Mouse (Mus musculus): ENCODE results near the gene Atp8b4. TPM values are rescaled to one million over a fixed set of nuclear protein-coding genes. Genes with fewer than 3 reads are reported as not detected.

Gene Atp8b4
- polyA plus RNA-seq, 1 experiment from 2014 or later: 0.12 TPM

GRCm38 (mm10) chr2:126420901-126421300 is 79.6 kb downstream of the Atp8b4 start:
- 95% methylated on average over 2 of the region's 2 CpGs for WGBS
- H3K27me3 ChIP-seq: no peaks in the 10 kb centered on the region
- no peaks in the 10 kb centered on the region for H3K4me1 ChIP-seq (replicated peaks)
- H3K9ac ChIP-seq: no peak overlapping the region
- no peaks in the 10 kb centered on the region for H3K9me3 ChIP-seq
- no peak overlapping the region for H3K4me2 ChIP-seq
- no peak overlapping the region for H3K27ac ChIP-seq (replicated peaks)
- no peak for ATAC-seq (ENCODE audit: low FRiP score, low read depth)
- no peak overlapping the region for H3K4me3 ChIP-seq
- no peaks in the 10 kb centered on the region for H3K36me3 ChIP-seq

- Histone ChIP-seq H3K9me3 (no peaks in the 10 kb centered on the region), H3K4me1 (replicated peaks) (no peaks in the 10 kb centered on the region), H3K27me3 (no peaks in the 10 kb centered on the region), H3K4me3 (no peak overlapping the region), H3K4me2 (no peak overlapping the region), H3K36me3 (no peaks in the 10 kb centered on the region), H3K9ac (no peak overlapping the region), H3K27ac (replicated peaks) (no peak overlapping the region)
- ATAC-seq (ENCODE audit: low FRiP score, low read depth): no peak
- WGBS: 95% methylated on average over 3 of the region's 3 CpGs
Measured at GRCm38 (mm10) chr2:126418916-126419315, 81.6 kb downstream of the Atp8b4 start.

GRCm38 (mm10) chr2:126416772-126417171 is 83.7 kb downstream of the Atp8b4 start:
- ATAC-seq (ENCODE audit: low FRiP score, low read depth): no peak
- Histone ChIP-seq H3K27ac (replicated peaks) (no peak overlapping the region), H3K4me3 (no peak overlapping the region), H3K9ac (no peak overlapping the region), H3K36me3 (no peaks in the 10 kb centered on the region), H3K4me2 (no peak overlapping the region), H3K4me1 (replicated peaks) (no peaks in the 10 kb centered on the region), H3K9me3 (no peaks in the 10 kb centered on the region), H3K27me3 (no peaks in the 10 kb centered on the region)
- 81% methylated on average over 2 of the region's 2 CpGs for WGBS

GRCm38 (mm10) chr2:126415981-126416380 is 84.5 kb downstream of the Atp8b4 start:
- ATAC-seq (ENCODE audit: low FRiP score, low read depth): no peak
- Histone ChIP-seq H3K36me3 (no peaks in the 10 kb centered on the region), H3K4me3 (no peak overlapping the region), H3K9ac (no peak overlapping the region), H3K9me3 (no peaks in the 10 kb centered on the region), H3K4me1 (replicated peaks) (no peaks in the 10 kb centered on the region), H3K27ac (replicated peaks) (no peak overlapping the region), H3K4me2 (no peak overlapping the region), H3K27me3 (no peaks in the 10 kb centered on the region)
- WGBS: 88% methylated on average over 4 of the region's 4 CpGs

- Histone ChIP-seq H3K4me2 (no peak overlapping the region), H3K9me3 (no peaks in the 10 kb centered on the region), H3K4me1 (replicated peaks) (no peaks in the 10 kb centered on the region), H3K9ac (no peak overlapping the region), H3K27ac (replicated peaks) (no peak overlapping the region), H3K27me3 (no peaks in the 10 kb centered on the region), H3K36me3 (no peaks in the 10 kb centered on the region), H3K4me3 (no peak overlapping the region)
- ATAC-seq (ENCODE audit: low FRiP score, low read depth): no peak
Measured at GRCm38 (mm10) chr2:126412759-126413158, 87.7 kb downstream of the Atp8b4 start.

DNA sequence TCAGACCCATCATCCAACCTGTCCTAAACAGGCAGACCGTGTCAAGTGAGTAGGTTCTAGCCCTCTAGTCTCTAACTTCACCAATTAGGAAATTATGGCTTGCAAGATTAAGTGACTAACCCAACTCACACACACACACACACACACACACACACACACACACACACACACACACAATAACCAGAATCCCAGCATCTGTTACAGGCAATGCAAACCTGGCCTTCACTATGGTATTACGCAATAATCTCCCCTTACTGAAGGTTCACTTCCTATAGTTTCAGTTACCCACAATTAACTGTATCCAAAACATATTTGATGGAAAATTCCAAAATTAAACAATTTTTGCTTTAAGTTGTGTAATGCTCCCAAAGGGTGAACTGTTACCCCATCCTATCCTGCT is 101.0 kb downstream of the Atp8b4 start:
- H3K36me3 ChIP-seq: no peaks in the 10 kb centered on the region

GRCm38 (mm10) chr2:126399017-126399416 is 101.5 kb downstream of the Atp8b4 start:
- H3K27ac ChIP-seq (replicated peaks): no peak overlapping the region

More for the DNA sequence above, 101.0 kb downstream of the Atp8b4 start:
- H3K4me3 ChIP-seq: no peak overlapping the region
- no peaks in the 10 kb centered on the region for H3K27me3 ChIP-seq
- H3K27ac ChIP-seq (replicated peaks): no peak overlapping the region
- H3K9ac ChIP-seq: no peak overlapping the region
- no peaks in the 10 kb centered on the region for H3K4me1 ChIP-seq (replicated peaks)
- no peak overlapping the region for H3K4me2 ChIP-seq
- WGBS: 92% methylated on average over 2 of the region's 2 CpGs
- no peaks in the 10 kb centered on the region for H3K9me3 ChIP-seq
- no peak for ATAC-seq (ENCODE audit: low FRiP score, low read depth)

GRCm38 (mm10) chr2:126398216-126398615 is 102.3 kb downstream of the Atp8b4 start:
- Histone ChIP-seq H3K4me3 (no peak overlapping the region), H3K27ac (replicated peaks) (no peak overlapping the region), H3K9ac (no peak overlapping the region), H3K9me3 (no peaks in the 10 kb centered on the region), H3K4me1 (replicated peaks) (no peaks in the 10 kb centered on the region), H3K4me2 (no peak overlapping the region), H3K27me3 (no peaks in the 10 kb centered on the region), H3K36me3 (no peaks in the 10 kb centered on the region)
- 77% methylated on average over 2 of the region's 2 CpGs for WGBS
- no peak for ATAC-seq (ENCODE audit: low FRiP score, low read depth)

More at GRCm38 (mm10) chr2:126399017-126399416, 101.5 kb downstream of the Atp8b4 start:
- H3K36me3 ChIP-seq: no peaks in the 10 kb centered on the region
- no peaks in the 10 kb centered on the region for H3K27me3 ChIP-seq
- ATAC-seq (ENCODE audit: low FRiP score, low read depth): no peak
- 85% methylated on average over 2 of the region's 2 CpGs for WGBS
- no peaks in the 10 kb centered on the region for H3K4me1 ChIP-seq (replicated peaks)
- H3K4me2 ChIP-seq: no peak overlapping the region
- H3K9me3 ChIP-seq: no peaks in the 10 kb centered on the region
- H3K4me3 ChIP-seq: no peak overlapping the region
- no peak overlapping the region for H3K9ac ChIP-seq

- no peaks in the 10 kb centered on the region for H3K4me1 ChIP-seq (replicated peaks)
- no peak for ATAC-seq (ENCODE audit: low FRiP score, low read depth)
- no peaks in the 10 kb centered on the region for H3K36me3 ChIP-seq
- WGBS: 86% methylated on average over 8 of the region's 8 CpGs
- H3K27me3 ChIP-seq: no peaks in the 10 kb centered on the region
- H3K27ac ChIP-seq (replicated peaks): no peak overlapping the region
- H3K9me3 ChIP-seq: no peaks in the 10 kb centered on the region
- H3K4me3 ChIP-seq: no peak overlapping the region
- no peak overlapping the region for H3K9ac ChIP-seq
- H3K4me2 ChIP-seq: no peak overlapping the region
Measured at GRCm38 (mm10) chr2:126397513-126397912, 103.0 kb downstream of the Atp8b4 start.

GRCm38 (mm10) chr2:126394924-126395323 is 105.5 kb downstream of the Atp8b4 start:
- Histone ChIP-seq H3K36me3 (no peaks in the 10 kb centered on the region), H3K4me2 (no peak overlapping the region), H3K9me3 (no peaks in the 10 kb centered on the region), H3K4me1 (replicated peaks) (no peaks in the 10 kb centered on the region), H3K27ac (replicated peaks) (no peak overlapping the region), H3K9ac (no peak overlapping the region), H3K4me3 (no peak overlapping the region), H3K27me3 (no peaks in the 10 kb centered on the region)
- WGBS: 75% methylated on average over 2 of the region's 2 CpGs
- ATAC-seq (ENCODE audit: low FRiP score, low read depth): no peak

GRCm38 (mm10) chr2:126387458-126388037 is 112.9 kb downstream of the Atp8b4 start:
- Histone ChIP-seq H3K9me3 (no peaks in the 10 kb centered on the region), H3K4me2 (no peak overlapping the region), H3K36me3 (no peaks in the 10 kb centered on the region), H3K9ac (no peak overlapping the region), H3K4me3 (no peak overlapping the region), H3K4me1 (replicated peaks) (no peaks in the 10 kb centered on the region), H3K27ac (replicated peaks) (no peak overlapping the region), H3K27me3 (no peaks in the 10 kb centered on the region)
- 84% methylated on average over 8 of the region's 8 CpGs for WGBS
- no peak for ATAC-seq (ENCODE audit: low FRiP score, low read depth)

DNA sequence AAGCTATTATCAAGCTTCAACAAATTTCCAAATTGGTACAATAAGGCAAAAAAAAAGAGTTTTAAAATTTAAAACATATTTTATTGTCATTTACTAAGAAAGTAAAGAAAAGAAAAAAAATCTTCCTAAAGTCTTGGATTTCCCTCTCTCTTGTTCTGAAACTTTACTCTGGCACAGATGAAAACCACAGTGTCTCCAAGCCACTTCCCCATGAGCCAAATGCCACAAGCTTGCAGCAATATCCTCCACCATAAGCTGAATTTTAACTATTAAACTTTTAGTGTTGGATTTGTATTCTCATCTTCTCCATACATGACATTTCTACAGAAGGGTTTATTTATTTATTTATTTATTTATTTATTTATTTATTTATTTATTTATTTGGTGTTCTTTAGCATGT is 114.4 kb downstream of the Atp8b4 start:
- H3K4me3 ChIP-seq: no peak overlapping the region

DNA sequence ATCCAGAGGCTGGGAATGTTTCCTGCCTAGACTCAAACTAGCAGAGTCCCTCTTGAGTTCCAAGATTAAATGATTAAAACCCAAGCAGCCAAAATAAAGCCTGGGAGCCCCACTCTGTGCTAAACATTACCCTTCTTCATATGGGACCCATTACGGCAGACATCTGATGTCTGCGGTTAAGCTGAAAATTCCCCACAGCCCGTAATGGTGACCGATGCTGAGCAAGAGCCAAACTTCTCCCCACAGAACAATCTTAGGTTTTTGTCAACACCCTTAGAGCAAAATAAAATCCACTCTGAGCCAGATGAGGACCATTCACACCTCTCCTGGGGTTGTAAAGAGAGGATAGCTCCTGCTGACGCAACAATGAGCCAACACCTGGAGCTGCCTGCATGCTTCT is 120.2 kb downstream of the Atp8b4 start:
- Histone ChIP-seq H3K27ac (replicated peaks) (no peak overlapping the region), H3K4me2 (no peak overlapping the region), H3K9ac (no peak overlapping the region), H3K4me3 (no peak overlapping the region), H3K36me3 (no peaks in the 10 kb centered on the region), H3K27me3 (no peaks in the 10 kb centered on the region), H3K4me1 (replicated peaks) (no peaks in the 10 kb centered on the region), H3K9me3 (no peaks in the 10 kb centered on the region)
- WGBS: 89% methylated on average over 5 of the region's 5 CpGs
- no peak for ATAC-seq (ENCODE audit: low FRiP score, low read depth)

More for the DNA sequence above, 114.4 kb downstream of the Atp8b4 start:
- ATAC-seq (ENCODE audit: low FRiP score, low read depth): no peak
- H3K27ac ChIP-seq (replicated peaks): no peak overlapping the region
- no peaks in the 10 kb centered on the region for H3K36me3 ChIP-seq
- H3K27me3 ChIP-seq: no peaks in the 10 kb centered on the region
- no peak overlapping the region for H3K4me2 ChIP-seq
- no peaks in the 10 kb centered on the region for H3K9me3 ChIP-seq
- H3K4me1 ChIP-seq (replicated peaks): no peaks in the 10 kb centered on the region
- no peak overlapping the region for H3K9ac ChIP-seq
